Mouse (Mus musculus) midbrain, embryonic 16.5 days (tissue): ENCODE measurements around the gene Usp17la. TPM values are rescaled to one million over a fixed set of nuclear protein-coding genes. Genes with fewer than 3 reads are reported as not detected.
"Not testable (repeated sequence)": the region's sequence is repeated elsewhere in the genome, so short reads cannot be mapped to it uniquely, and the experiment has no call there.

Source experiments
- ATAC-seq: fragments of 200-750 bp; cut with Nextera tagmentation; 2 replicates; pipeline ENCODE4 v1.8.0; 2017; ENCODE audit warnings: moderate TSS enrichment
- H3K27ac ChIP-seq: fragments of 300-500 bp; sonication (generic); 2 replicates; pipeline ENCODE4 v1.5.1; 2014; ENCODE audit warnings: mild to moderate bottlenecking, low read length, mixed read lengths
- H3K27me3 ChIP-seq: fragments of 300-500 bp; sonication (generic); 2 replicates; pipeline ENCODE4 v1.6.1; 2014; ENCODE audit warnings: low read depth, low read length, mixed read lengths; ENCODE audit not compliant: control insufficient read depth, insufficient read depth
- H3K36me3 ChIP-seq: fragments of 300-500 bp; sonication (generic); 2 replicates; pipeline ENCODE4 v1.6.1; 2014; ENCODE audit warnings: mild to moderate bottlenecking, low read length, moderate library complexity, mixed read lengths; ENCODE audit not compliant: control insufficient read depth, insufficient read depth
- H3K4me1 ChIP-seq: fragments of 300-500 bp; sonication (generic); 2 replicates; pipeline ENCODE4 v1.6.1; 2014; ENCODE audit warnings: mild to moderate bottlenecking, low read length, mixed read lengths; ENCODE audit not compliant: control insufficient read depth, insufficient read depth
- H3K4me2 ChIP-seq: fragments of 300-500 bp; sonication (generic); 2 replicates; pipeline ENCODE4 v1.6.1; 2014; ENCODE audit warnings: mild to moderate bottlenecking, low read length, mixed read lengths
- H3K4me3 ChIP-seq: fragments of 300-500 bp; sonication (generic); 2 replicates; pipeline ENCODE4 v1.5.1; 2014; ENCODE audit warnings: low read depth, mild to moderate bottlenecking, low read length, moderate library complexity, mixed read lengths
- H3K9ac ChIP-seq: fragments of 300-500 bp; sonication (generic); 2 replicates; pipeline ENCODE4 v1.6.1; 2014; ENCODE audit warnings: low read depth, low read length, mixed read lengths
- H3K9me3 ChIP-seq: fragments of 300-500 bp; sonication (generic); replicated peaks from 2 replicates; pipeline ENCODE4 v1.6.1; 2014; ENCODE audit warnings: mild to moderate bottlenecking, low read length, mixed read lengths; ENCODE audit not compliant: control insufficient read depth, poor library complexity, severe bottlenecking
- WGBS: fragments of 180-500 bp; shearing (Covaris S2); extraction: QIAGEN DNeasy Blood & Tissue Kit; methylation state at CpG from one replicate; pipeline ENCODE4 v1.1.7; 2014; 5-methylcytosine and 5-hydroxymethylcytosine counted together
- polyA plus RNA-seq: library from polyadenylated mRNA; unstranded; fragments of >200 nt; fragmentation: Nextera tagmentation; extraction: Ambion mirVana; gene quantifications from 2 replicates; pipeline ENCODE4 v1.2.1, GENCODE M21; 2015

Gene Usp17la
- polyA plus RNA-seq: not detected in 2 replicates

GRCm38 (mm10) chr7:104856709-104857108 is at the start of gene Usp17la:
TSS of gene Usp17la (plus strand) at chr7:104857009.
- H3K27ac ChIP-seq, H3K36me3 ChIP-seq, H3K4me2 ChIP-seq, H3K4me1 ChIP-seq, H3K9ac ChIP-seq, H3K4me3 ChIP-seq, ATAC-seq, H3K27me3 ChIP-seq, H3K9me3 ChIP-seq: not testable (repeated sequence)
- WGBS: 75% methylated on average over 2 of the region's 2 CpGs

- H3K27me3 ChIP-seq, ATAC-seq, H3K4me1 ChIP-seq, H3K9me3 ChIP-seq, H3K36me3 ChIP-seq, H3K4me2 ChIP-seq, H3K4me3 ChIP-seq, H3K27ac ChIP-seq, H3K9ac ChIP-seq: not testable (repeated sequence)
- WGBS: 91% methylated on average over 8 of the region's 8 CpGs
Measured at GRCm38 (mm10) chr7:104810335-104810734, 46.5 kb upstream of the Usp17la start.

- H3K9ac ChIP-seq: no peak within 1 kb of the TSS
- H3K4me3 ChIP-seq: no peak within 1 kb of the TSS
- H3K36me3 ChIP-seq: no peaks in the 10 kb centered on the region
- H3K4me2 ChIP-seq: no peak within 1 kb of the TSS
- no peak for ATAC-seq
- H3K27ac ChIP-seq: no peak within 1 kb of the TSS
- no peaks in the 10 kb centered on the region for H3K27me3 ChIP-seq
- no peaks in the 10 kb centered on the region for H3K4me1 ChIP-seq
- no peaks in the 10 kb centered on the region for H3K9me3 ChIP-seq
- WGBS: 60% methylated on average over 1 of the region's 1 CpGs
Measured at GRCm38 (mm10) chr7:104842503-104842902, 14.3 kb upstream of the Usp17la start, which contains the start of gene Usp17lb. TSS of gene Usp17lb (minus strand) at chr7:104842603.

- no peak overlapping the region for H3K4me3 ChIP-seq
- no peak overlapping the region for H3K27ac ChIP-seq
- WGBS: 92% methylated on average over 1 of the region's 1 CpGs
- H3K9ac ChIP-seq: no peak overlapping the region
- H3K27me3 ChIP-seq: no peaks in the 10 kb centered on the region
- no peak for ATAC-seq
- H3K9me3 ChIP-seq: no peaks in the 10 kb centered on the region
- H3K4me2 ChIP-seq: no peak overlapping the region
- H3K4me1 ChIP-seq: no peaks in the 10 kb centered on the region
- H3K36me3 ChIP-seq: no peaks in the 10 kb centered on the region
Measured at GRCm38 (mm10) chr7:104843731-104844287, 13.0 kb upstream of the Usp17la start.

GRCm38 (mm10) chr7:104851546-104851945 is 5.3 kb upstream of the Usp17la start:
- not testable (repeated sequence) for H3K4me3 ChIP-seq

GRCm38 (mm10) chr7:104855248-104855750 is 1.5 kb upstream of the Usp17la start:
- no peak for ATAC-seq
- WGBS: 84% methylated on average over 3 of the region's 3 CpGs
- no peaks in the 10 kb centered on the region for H3K27me3 ChIP-seq
- no peak overlapping the region for H3K9ac ChIP-seq
- no peaks in the 10 kb centered on the region for H3K4me1 ChIP-seq
- no peak overlapping the region for H3K4me3 ChIP-seq
- no peak overlapping the region for H3K27ac ChIP-seq
- no peaks in the 10 kb centered on the region for H3K36me3 ChIP-seq
- no peaks in the 10 kb centered on the region for H3K9me3 ChIP-seq
- no peak overlapping the region for H3K4me2 ChIP-seq

More at GRCm38 (mm10) chr7:104851546-104851945, 5.3 kb upstream of the Usp17la start:
- H3K27me3 ChIP-seq, H3K27ac ChIP-seq, H3K9ac ChIP-seq, ATAC-seq, H3K4me1 ChIP-seq, H3K36me3 ChIP-seq, H3K4me2 ChIP-seq, H3K9me3 ChIP-seq: not testable (repeated sequence)
- 62% methylated on average over 2 of the region's 2 CpGs for WGBS

- 86% methylated on average over 1 of the region's 1 CpGs for WGBS
Measured at GRCm38 (mm10) chr7:104857683-104858082, 874 bp downstream of the Usp17la start.

GRCm38 (mm10) chr7:104861381-104861780 is 4.6 kb downstream of the Usp17la start:
- ATAC-seq: no peak
- Histone ChIP-seq H3K4me1 (no peaks in the 10 kb centered on the region), H3K9me3 (no peaks in the 10 kb centered on the region), H3K27ac (no peak overlapping the region), H3K36me3 (no peaks in the 10 kb centered on the region), H3K4me3 (no peak overlapping the region), H3K4me2 (no peak overlapping the region), H3K9ac (no peak overlapping the region), H3K27me3 (no peaks in the 10 kb centered on the region)
- WGBS: 94% methylated on average over 3 of the region's 3 CpGs

More at GRCm38 (mm10) chr7:104857683-104858082, 874 bp downstream of the Usp17la start:
- no peak overlapping the region for H3K4me3 ChIP-seq
- H3K27ac ChIP-seq: no peak overlapping the region
- no peaks in the 10 kb centered on the region for H3K9me3 ChIP-seq
- ATAC-seq: no peak
- H3K4me1 ChIP-seq: no peaks in the 10 kb centered on the region
- H3K36me3 ChIP-seq: no peaks in the 10 kb centered on the region
- no peak overlapping the region for H3K4me2 ChIP-seq
- H3K9ac ChIP-seq: no peak overlapping the region
- no peaks in the 10 kb centered on the region for H3K27me3 ChIP-seq

- Histone ChIP-seq H3K27me3 (no peaks in the 10 kb centered on the region), H3K4me2 (no peak within 1 kb of the TSS), H3K4me3 (no peak within 1 kb of the TSS), H3K4me1 (no peaks in the 10 kb centered on the region), H3K36me3 (no peaks in the 10 kb centered on the region), H3K9ac (no peak within 1 kb of the TSS), H3K27ac (no peak within 1 kb of the TSS), H3K9me3 (no peaks in the 10 kb centered on the region)
- whole genome bisulfite sequencing: 47% methylated on average over 1 of the region's 1 CpGs
- no peak for ATAC-seq
Measured at GRCm38 (mm10) chr7:104877731-104878130, 20.9 kb downstream of the Usp17la start, which contains the start of gene Olfr665. TSS of gene Olfr665 (plus strand) at chr7:104878031.
